Mouse (Mus musculus): Measurements from ENCODE around the gene Klhl18. TPM values are rescaled to one million over a fixed set of nuclear protein-coding genes. Genes with fewer than 3 reads are reported as not detected.
"Not testable (repeated sequence)": the region's sequence is repeated elsewhere in the genome, so short reads cannot be mapped to it uniquely, and the experiment has no call there.

Klhl18 gene
- polyA plus RNA-seq, 1 experiment, result 13.2 TPM

DNA sequence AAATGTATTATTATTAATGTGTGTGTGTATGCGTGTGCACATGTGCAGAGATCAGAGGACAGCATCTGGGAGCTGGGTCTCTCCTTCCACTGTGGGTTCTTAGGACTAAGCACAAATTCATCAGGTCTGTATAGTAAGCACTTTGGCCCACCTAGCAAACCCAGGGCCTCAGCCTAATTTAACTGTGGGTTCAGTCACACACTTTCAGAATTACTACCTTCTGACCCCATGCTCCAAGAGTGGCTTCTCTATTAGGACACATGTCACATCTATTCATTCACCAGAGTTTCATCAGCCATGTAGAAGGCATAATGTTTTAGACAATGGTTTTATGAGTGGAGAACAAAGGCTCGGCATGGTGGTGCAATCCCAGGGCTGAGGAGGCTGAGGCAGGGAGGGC, 43.4 kb downstream of the Klhl18 start:
- WGBS, result 92% methylated on average over 2 of the region's 2 CpGs
- DNase-seq (ENCODE audit: low read depth, low spot score), result no peak

DNA sequence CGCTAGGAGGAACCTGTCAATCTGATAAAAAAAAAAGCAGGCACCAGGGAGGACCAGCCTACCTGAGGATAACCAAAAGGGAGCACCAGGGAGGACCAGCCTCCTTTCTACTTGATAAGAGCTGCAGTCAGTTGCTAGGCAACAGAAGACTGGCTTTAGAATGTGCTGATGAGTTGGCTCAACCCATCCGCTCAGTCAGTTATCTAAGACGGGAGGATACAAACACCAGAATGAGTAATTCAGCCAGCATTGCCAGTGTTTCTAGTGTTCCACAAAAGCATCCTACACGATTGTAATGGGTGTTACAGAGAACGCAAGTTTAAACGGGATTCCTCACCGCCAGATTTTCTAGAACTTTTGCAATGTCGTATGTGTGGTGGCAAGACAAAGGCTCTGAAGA, 45.3 kb downstream of the Klhl18 start:
- WGBS, result 91% methylated on average over 8 of the region's 8 CpGs
- no peak for DNase-seq (ENCODE audit: low read depth, low spot score)

DNA sequence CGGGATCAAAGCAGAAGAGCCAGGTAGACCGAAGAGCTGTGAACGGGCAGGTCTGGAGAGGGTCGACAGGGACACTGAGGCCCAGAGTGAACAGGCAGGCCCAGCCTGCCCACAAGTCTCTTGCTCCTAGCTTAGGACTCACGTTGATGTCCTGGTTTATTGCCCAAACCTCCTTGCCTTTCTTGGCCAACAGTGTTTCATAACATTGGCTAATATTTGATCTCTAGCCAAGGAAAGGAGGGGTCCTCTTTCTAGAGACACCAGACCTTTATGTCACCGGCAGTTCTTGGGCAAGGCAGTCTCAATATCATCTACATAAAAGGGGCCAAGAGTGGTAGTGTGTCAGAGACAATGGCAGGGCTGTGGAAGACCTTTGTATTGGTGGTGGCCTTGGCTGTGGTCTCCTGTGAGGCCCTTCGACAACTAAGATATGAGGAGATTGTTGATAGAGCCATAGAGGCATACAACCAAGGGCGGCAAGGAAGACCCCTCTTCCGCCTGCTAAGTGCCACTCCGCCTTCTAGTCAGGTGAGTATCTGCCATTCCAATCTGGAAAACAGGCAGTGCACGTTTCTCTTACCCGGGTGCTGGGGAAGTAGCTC, 56.9 kb downstream of the Klhl18 start, which contains the start of gene Ngp:
TSS of gene Ngp (plus strand) at position 237 of the 602 bp plus-strand sequence.
- DNase-seq (ENCODE audit: low read depth, low spot score), result no peak
- 79% methylated on average over 12 of the region's 12 CpGs for WGBS

DNA sequence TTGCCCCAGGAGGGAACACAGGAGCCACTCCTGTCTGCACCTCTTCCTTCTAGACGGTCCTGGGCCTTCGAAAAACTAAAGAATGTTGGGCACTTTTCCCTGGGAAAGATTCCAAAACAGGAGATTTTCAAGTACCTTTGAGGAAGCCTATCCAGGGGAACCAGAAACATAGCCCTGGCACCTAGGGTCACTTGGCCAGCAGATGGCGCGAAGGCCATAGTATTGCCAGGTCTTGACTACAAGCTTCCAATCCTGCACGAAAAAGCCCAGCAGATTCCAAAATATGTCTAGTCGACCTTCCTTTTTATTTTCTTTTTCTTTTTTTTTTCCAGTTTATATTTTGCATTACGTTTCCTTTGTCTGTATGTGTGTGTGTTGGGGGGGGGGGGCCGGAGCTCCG, 62.7 kb downstream of the Klhl18 start:
- DNase-seq (ENCODE audit: low read depth, low spot score), result no peak
- WGBS, result 55% methylated on average over 9 of the region's 9 CpGs

DNA sequence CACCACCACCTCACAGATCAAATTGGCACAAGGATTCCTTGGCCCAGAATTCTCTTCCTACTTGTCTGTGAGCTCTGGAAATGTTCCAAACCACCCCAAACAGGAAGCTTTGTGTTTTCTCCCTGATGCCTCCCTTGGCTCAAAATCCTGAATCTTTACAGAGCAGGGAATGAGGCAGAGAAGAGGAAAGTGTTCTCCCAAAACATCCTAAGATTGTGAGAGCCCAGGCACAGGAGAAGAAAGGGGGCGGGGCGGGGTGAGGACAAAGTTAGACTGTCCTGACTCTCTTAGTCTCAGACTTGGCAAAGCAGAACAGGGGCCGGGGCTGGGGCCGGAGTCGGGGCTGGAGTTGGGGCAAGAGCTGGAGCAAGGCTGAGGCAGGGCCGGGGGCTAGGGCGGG, 63.6 kb downstream of the Klhl18 start:
- 59% methylated on average over 7 of the region's 7 CpGs for WGBS
- no peak for DNase-seq (ENCODE audit: low read depth, low spot score)

DNA sequence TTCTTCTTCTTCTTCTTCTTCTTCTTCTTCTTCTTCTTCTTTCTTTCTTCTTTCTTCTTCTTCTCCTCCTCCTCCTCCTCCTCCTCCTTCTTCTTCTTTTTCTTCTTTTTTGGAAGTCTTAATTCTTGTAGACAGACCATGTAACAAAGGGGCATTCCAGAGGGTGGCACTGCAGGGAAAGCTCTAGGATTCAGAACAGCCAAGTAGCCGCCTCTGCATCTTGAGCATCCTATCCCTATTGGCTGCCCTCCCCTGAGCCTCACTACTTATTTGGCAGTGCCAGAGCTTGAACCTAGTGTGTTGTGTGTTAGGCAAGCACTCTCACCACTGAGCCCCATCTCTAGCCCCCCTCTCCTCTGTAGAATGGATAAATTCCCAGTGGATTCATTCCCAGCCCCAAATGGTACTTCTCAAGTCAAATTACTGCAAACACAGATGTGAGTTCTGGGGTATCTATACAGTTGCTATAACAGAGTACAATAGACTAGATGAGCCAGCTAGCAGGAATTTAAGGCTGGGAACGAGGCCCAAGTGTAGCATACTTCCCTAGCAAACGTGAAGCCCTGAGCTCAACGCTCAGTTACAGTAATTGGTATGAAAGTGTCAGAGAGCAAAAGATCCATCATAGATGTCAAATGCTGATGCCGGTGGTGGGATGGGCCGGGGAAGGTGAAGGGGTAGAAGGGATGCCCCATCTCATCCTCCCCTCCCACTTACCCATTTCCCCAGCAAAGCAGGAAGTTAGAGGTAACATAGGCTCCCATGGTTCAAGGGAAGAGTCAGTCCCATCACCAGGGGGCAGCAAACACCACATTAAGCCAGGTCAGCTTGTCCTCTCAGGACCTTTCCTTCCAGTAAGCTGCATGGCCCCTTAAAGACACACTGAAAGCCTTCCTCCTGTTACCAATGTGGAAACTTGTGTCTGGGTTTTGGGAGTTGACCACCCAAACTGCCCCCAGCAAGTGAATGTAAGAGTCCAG, 65.3 kb downstream of the Klhl18 start:
- DNase-seq (ENCODE audit: low read depth, low spot score), result peak; percentile 66
- 22% methylated on average over 6 of the region's 6 CpGs for WGBS

DNA sequence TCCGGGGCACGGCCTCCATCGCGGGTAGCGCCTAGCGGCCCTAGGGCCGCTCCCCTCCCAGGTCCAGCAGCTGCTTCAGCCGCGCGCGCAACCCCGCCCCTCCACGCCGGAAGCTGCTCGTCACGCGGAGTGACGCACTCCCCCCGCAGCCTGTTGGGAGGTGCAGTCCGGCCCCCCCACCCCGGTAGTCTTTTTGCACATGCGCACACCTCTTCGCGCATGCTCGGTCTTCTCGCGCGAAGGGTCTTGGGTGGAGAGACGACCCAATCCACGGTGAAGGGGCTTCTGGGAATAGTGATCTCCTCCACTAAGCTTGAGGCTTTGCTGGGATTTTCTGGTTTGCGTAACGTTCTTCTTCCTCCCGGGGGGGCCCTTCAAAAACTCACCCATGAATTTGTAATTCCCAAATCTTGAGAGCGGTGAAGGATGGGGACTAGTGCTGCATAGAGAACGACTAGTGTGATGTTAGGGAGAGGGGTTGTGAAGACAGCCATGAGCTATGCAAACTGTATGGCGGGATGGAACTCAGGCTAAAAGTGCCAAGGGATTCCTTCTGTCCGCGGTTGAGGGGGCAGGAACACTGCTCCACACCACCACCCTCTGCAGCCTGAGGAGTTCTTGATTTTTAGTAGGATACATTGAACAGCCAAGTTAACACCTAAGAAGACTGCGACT, 68.3 kb downstream of the Klhl18 start, which contains the start of gene Ptpn23:
TSS of gene Ptpn23 (minus strand) at position 115 of the 675 bp plus-strand sequence.
- peak; percentile 81 for DNase-seq (ENCODE audit: low read depth, low spot score)
- under 1% methylated on average over 38 of the region's 39 CpGs for WGBS

DNA sequence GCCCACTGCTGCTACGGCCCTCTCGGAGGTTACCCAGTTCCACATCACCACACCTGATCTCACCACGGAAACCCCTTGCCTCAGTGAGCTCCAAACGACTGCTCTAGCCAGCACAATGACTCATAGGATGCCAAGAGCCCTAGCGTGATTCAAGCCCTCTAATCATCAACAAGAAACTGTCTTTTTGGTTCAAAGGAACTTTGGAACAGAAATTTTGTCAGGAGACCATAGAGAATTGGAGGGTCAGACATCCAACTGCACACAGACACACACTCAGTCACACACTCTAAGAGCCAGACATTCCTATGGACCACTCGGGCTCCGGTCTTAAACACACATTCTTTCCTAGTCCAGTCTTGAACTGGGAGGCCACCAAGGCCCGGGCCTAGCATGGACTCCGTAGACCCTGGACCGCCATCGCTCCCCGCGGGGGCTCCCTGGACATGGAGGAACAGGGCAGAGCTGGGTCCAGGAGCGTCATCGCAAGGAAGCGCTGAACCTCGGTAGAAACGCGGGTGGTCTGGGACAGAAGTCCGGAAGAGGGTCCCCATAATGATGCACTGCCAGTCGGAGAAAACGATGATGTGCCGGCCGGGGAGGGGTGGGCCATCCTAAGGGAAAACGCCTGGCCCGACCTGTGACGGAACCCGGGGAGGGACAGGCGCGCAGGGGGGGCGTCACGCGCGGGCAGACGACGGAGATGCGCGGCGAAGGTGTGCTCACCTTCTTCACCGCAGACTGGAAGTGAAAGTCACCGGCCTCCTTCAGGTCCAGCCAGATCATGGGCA, 69.0 kb downstream of the Klhl18 start:
- 1% methylated on average over 41 of the region's 41 CpGs for WGBS
- no peak for DNase-seq (ENCODE audit: low read depth, low spot score)

DNA sequence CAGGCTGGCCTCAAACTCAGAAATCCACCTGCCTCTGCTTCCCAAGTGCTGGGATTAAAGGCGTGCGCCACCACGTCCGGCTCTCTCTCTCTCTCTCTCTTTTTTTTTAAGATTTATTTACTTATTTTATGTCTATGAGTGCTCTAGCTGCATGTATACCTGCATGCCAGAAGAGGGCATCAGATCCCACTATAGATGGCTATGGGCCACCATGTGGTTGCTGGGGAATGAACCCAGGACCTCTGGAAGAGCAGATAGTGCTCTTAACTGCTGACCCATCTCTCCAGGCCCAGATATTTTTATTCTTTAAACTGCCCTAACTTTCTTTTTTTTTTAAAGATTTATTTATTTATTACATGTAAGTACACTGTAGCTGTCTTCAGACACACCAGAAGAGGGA, 73.3 kb downstream of the Klhl18 start:
- WGBS, result 55% methylated on average over 4 of the region's 4 CpGs
- not testable (repeated sequence) for DNase-seq (ENCODE audit: low read depth, low spot score)

DNA sequence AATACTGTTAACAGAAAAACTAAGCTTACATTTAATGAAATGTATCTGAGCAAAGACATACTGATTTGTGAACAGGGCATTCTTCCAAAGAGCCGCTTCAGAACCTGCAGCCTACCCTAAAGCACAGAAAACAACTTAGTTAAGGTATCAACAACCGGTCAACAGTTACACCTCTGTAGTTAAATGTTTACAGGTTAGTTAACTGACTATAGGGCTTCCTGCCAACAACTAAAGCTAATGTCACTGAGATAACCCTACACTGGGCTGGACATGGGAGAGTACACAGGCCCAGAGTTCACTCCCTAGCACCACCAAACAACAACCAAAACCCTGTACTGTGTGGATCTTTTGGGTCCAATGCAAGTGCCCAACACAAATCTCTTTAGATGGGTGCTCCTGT, 73.8 kb downstream of the Klhl18 start:
- DNase-seq (ENCODE audit: low read depth, low spot score), result no peak
- 75% methylated on average over 2 of the region's 2 CpGs for WGBS

DNA sequence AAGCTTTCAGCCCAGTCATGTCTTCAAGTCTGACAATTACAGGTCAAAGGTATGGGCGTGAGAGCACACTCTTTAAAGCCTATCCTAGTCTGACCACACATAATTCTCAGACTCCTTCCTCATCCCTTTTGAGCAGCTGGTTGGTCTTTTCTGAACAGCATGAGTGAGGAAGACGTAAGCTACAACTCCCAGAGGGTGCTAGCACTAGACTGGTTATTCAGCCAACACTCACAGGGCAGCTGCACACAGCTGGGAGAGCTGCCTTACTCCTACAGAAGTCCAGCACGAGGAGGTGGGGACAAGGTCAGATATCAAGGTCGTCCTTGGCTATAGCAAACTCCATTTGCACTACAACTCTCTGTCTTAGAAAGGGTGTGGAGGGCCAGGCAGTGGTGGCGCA, 75.8 kb downstream of the Klhl18 start:
- peak; percentile 56 for DNase-seq (ENCODE audit: low read depth, low spot score)
- 33% methylated on average over 5 of the region's 5 CpGs for WGBS

DNA sequence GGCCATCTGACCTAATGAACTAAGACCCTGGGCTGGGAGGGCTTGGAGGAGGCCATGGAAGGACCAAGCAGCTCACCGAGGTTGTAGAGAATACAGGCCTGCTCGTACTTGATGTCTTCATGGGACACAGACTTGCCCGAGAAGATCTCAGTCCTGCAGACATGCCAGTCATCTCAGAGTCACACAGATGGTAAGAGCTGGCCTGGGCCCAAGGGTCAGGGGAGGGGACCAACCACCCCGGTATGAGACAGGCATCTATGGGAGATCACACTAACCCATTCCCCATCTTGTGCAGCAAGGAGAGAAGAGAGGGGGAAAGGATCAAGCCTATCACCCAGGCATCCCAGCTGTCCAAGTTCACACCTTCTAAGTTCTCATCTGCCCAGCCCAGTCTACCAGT, 83.2 kb downstream of the Klhl18 start:
- no peak for DNase-seq (ENCODE audit: low read depth, low spot score)
- 83% methylated on average over 4 of the region's 4 CpGs for WGBS

DNA sequence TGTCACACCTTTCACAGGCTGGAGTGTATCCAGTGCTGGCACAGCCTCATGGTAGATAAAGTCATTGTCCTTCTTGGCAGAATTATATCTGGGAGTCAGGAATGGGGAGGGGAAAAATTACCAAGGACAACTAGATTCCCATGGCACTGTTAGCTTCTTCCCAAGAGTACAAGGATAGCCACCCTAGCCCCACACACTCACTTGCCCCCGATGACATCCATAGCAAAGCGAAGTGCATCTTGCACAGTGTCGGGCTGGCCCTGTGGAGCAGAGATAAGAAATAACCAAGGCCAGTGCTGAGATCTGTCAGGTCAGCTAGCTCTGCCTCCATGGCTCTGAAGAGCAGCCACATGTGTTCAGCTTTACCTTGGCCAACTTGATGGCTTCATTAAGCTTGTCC, 85.7 kb downstream of the Klhl18 start:
- WGBS, result 96% methylated on average over 3 of the region's 3 CpGs
- no peak for DNase-seq (ENCODE audit: low read depth, low spot score)

DNA sequence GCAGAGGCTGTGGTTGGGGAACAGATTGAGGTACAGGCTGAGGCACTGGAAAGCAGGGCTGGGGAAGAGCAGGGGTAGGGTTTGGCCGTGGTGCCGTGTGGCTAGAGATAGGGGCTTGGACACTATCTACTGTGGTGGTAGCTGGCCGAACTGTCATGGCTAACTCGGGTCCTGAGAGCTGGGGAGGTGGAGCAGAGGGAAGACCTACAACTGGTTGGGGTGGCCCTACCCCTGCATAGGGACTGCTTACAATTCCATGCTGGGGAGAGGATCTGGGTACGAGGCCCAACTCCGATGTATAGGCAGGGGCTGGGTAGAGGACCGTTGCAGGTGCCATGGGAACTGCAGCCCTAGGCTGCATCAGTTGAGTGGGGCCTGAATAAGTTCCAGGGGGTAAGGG, 88.5 kb downstream of the Klhl18 start:
- DNase-seq (ENCODE audit: low read depth, low spot score), result no peak
- WGBS, result 95% methylated on average over 7 of the region's 7 CpGs

DNA sequence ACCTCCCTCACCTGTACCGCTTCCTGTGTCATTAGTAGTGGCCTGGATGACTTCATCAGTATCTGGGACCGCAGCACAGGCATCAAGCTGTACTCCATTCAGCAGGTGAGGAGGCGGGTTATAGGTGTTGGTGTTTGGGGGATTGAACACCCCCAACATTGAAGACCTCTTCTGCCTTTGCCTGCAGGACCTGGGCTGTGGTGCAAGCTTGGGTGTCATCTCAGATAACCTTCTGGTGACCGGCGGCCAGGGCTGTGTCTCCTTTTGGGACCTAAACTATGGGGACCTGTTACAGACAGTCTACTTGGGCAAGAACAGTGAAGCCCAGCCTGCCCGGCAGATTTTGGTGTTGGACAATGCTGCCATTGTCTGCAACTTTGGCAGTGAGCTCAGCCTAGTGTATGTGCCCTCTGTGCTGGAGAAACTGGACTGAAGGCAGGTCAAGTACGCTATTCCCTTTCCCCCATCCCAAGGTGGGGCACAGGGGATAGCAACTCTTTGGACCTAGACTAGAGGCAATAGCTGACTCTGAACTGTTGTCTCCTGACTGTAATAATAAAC, 92.0 kb downstream of the Klhl18 start:
- WGBS, result 87% methylated on average over 7 of the region's 7 CpGs
- no peak for DNase-seq (ENCODE audit: low read depth, low spot score)

DNA sequence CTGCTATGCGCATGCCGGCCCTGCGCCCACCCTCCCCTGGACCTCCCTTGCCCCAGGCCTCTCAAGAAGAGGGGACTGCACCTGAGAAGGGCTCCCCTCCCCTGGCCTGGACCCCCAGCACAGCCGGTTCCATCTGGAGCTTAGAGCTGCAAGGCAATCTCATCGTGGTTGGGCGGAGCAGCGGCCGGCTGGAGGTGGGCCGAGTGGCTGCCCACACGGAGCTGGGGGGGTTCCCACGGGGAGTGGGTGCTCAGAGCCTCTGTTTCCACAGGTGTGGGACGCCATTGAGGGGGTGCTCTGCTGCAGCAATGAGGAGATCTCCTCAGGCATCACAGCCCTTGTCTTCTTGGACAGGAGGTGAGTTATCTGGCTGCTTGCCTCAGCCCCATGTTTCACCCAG, 95.2 kb downstream of the Klhl18 start:
- no peak for DNase-seq (ENCODE audit: low read depth, low spot score)
- 74% methylated on average over 12 of the region's 12 CpGs for WGBS

DNA sequence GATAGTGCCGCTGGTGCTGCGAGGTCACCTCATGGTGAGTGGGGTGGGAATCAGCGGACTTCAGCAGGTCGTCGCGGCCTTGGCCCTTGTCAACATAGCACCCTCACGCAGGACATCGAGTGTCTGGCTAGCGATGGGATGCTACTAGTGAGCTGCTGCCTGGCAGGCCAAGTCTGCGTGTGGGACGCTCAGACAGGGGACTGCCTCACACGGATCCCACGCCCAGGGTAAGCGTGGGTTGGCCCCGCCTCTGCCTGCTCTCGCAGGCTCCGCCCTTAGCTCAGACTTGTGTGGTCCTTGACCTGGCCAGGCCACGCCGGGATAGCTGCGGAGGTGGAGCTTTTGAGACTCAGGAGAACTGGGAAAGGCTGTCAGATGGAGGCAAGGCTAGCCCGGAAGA, 95.8 kb downstream of the Klhl18 start:
- DNase-seq (ENCODE audit: low read depth, low spot score), result no peak
- 59% methylated on average over 21 of the region's 21 CpGs for WGBS

DNA sequence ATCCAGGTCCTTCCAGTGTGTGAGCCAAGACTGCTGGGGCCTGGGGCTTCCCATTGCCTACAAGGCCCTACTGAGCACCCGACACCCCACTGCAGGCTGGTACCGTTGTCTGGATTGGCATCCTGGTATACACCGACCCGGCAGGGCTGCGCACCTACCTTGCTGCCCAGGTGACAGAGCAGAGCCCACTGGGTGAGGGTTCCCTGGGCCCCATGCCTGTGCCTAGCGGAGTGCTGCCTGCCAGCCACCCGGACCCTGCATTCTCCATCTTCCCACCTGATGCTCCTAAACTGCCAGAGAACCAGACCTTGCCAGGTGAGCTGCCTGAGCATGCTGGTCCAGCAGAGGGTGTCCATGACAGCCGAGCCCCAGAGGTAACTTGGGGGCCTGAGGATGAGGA, 97.1 kb downstream of the Klhl18 start:
- no peak for DNase-seq (ENCODE audit: low read depth, low spot score)

DNA sequence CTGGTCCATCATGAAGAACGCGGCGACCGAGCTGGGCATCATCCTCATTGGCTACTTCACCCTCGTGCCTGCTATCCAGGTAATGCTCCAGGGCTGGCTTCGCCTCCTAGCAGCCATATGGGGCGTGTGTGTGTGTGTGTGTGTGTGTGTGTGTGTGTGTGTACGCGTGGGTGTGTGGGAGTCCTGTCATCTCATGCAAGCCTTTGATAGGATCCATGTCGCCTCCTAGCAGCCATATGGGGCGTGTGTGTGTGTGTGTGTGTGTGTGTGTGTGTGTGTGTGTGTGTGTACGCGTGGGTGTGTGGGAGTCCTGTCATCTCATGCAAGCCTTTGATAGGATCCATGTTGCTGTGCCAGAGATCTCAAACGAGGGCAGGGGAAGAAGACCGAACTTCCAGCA, 98.8 kb downstream of the Klhl18 start:
- DNase-seq (ENCODE audit: low read depth, low spot score), result not testable (repeated sequence)
- 87% methylated on average over 15 of the region's 15 CpGs for WGBS

More for the DNA sequence above, 97.1 kb downstream of the Klhl18 start:
- WGBS, result 96% methylated on average over 8 of the region's 8 CpGs

All from large intestine, adult 2 months (tissue).